Mouse (Mus musculus) layer of hippocampus, postnatal 14 days (tissue): ENCODE measurements around the gene Cdhr2. TPM values are rescaled to one million over a fixed set of nuclear protein-coding genes. Genes with fewer than 3 reads are reported as not detected.

Source experiments
- DNase-seq, 2 experiments: peaks; one replicate each; pipeline ENCODE4 v3.0.0; 2021 to 2022; ENCODE audit warnings: low spot score in 2 of 2, mixed read lengths in 1 of 2
- total RNA-seq, 2 experiments: library from RNA; stranded (reverse); gene quantifications; 2 replicates each; pipeline ENCODE4 v1.2.3; 2021

Cdhr2 gene
- total RNA-seq, 2 experiments from 2014 or later, result 0.12 to 0.18 TPM

- DNase-seq, result no peak
Measured at GRCm38 (mm10) chr13:54749864-54750411, 48.7 kb downstream of the Cdhr2 start, which contains the start of gene Gprin1. Gene Gprin1, minus strand, starts transcription at chr13:54749874.

GRCm38 (mm10) chr13:54750699-54751098, 49.4 kb downstream of the Cdhr2 start:
- DNase-seq, result no peak

- peak; percentile 81 to 93 for DNase-seq
Measured at GRCm38 (mm10) chr13:54752656-54753055, 51.4 kb downstream of the Cdhr2 start.

DNA sequence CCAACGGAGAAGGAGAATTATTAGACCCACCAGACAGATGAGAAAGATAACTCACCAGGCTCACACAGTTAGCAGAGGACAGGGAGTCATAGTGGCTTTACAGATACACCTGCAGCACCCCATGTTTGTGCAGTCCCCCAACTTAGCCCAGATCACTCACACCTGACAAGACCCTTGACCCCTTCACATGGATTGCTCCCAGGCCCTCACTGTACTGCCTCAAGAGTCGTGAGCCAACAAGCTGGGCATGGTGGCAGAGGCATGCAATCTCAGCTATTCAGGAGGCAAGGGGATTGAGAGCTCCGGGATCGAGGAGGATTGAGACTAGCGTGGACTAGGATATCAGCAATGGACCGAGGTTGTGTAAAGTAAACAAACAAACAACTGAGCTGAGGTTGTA, 52.5 kb downstream of the Cdhr2 start:
- peak in 1 of 2 experiments; percentile 2 for DNase-seq

DNA sequence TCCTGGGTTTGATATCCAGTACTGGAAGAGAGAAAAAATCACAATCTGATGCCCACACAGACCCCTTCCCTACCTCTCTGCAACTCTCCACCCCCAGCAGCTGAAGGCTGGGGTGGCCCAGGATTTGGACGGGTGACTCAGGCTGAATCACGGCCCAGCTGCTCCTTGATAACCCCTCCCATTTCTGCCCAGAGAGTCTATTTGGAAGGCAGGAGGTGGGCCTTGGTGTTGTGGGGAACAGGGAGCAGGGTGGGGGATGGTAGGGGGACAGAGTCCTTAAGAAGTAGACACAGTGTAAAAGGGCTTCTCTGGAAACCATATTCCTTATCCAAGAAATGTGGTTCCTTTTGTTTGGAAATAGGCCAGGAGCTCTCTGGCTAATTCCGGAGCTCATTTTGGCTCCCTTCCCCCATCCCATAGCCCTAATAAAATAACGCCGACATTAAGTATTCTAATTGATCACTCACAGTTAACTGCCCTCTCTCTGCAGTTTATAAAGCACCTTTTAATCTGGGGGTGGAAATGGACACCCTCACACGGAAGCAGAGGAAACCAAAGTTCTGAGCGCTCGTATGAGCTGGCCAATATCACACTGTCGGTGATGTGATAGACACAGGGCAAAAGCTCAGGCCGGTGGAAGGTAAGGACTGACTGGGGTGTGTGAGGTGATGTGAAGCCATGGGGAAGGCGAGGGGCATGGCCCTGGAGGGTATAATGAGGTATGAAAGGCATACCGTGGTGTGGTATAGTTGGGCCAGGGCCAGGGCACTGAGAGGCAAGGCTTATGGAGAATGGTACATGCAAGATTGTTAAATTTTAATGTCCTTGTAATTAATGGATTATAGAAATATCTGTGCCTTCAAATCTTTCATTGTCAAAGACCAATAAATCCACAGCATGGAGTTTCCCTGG, 53.2 kb downstream of the Cdhr2 start:
- peak in 1 of 2 experiments; percentile 13 for DNase-seq

- DNase-seq, result peak in 1 of 2 experiments; percentile 55
Measured at GRCm38 (mm10) chr13:54755201-54755830, 54.1 kb downstream of the Cdhr2 start.

- peak in 1 of 2 experiments; percentile 4 for DNase-seq
Measured at GRCm38 (mm10) chr13:54756156-54756712, 55.0 kb downstream of the Cdhr2 start.

DNA sequence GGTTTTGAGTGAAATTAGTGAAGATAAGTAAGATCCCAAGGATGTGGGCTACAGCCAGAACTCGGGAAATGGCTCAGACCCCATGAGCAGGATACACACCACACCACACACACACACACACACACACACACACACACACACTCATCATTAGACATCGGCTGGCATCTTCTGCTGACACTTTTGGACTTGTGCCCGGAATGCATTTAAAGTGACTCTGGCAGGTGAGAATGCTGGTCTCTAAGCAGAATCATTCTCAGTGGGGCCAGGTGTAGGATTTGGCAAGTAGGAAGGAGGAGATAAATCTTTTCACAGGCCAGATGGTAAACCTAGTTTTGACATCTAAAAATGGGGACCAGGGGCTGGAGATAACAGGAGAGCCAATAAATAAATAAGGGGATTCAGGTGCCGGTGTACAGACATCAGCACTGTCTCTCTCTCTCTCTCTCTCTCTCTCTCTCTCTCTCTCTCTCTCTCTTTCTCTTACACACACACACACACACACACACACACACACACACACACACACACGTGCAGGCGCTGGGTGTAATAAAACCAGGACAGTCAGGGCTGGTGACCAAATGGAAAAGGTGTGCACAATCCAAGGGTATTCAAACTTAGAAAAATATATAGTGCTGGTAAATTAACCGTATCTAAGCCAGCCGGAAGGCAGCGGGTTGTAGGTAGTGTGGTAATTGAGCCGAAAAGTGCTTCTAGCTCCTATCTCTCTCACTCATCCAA, 56.0 kb downstream of the Cdhr2 start:
- DNase-seq, result peak in 1 of 2 experiments; percentile 14

DNA sequence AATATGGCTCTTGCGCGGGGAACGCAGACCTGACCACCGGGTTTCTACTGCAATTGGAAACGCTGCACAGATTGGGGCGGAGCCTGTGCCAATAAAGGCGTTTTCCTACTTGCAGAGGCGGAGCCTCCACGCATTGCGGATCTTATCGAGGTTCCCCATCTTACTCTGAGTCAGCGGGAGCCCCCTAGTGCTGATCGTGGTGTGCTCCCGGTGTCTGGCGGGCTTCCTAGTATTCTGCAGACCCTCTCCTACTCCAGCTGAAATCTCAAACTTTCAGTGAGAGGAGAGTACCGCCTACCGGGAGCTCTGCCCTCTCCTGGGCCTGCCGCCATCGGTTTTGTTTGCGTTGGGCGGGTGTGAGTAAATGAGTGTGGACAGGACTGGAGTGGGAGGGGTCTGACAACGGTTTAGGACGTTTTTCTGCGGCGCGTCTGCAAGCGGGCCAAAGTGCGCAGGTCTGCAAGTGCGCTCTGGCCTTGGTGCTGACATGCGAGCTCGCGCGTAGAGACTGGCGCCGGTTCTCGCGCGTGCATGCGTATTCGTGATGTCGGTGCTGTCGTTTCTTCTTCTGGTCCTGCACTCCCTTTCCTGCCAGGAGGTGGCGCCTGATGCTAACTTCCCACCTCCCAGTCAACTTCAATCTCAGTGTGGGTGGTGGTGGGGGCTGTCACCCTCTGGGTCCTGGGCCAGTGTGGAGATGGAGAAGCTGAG, 56.9 kb downstream of the Cdhr2 start:
- peak; percentile 92 to 93 for DNase-seq

DNA sequence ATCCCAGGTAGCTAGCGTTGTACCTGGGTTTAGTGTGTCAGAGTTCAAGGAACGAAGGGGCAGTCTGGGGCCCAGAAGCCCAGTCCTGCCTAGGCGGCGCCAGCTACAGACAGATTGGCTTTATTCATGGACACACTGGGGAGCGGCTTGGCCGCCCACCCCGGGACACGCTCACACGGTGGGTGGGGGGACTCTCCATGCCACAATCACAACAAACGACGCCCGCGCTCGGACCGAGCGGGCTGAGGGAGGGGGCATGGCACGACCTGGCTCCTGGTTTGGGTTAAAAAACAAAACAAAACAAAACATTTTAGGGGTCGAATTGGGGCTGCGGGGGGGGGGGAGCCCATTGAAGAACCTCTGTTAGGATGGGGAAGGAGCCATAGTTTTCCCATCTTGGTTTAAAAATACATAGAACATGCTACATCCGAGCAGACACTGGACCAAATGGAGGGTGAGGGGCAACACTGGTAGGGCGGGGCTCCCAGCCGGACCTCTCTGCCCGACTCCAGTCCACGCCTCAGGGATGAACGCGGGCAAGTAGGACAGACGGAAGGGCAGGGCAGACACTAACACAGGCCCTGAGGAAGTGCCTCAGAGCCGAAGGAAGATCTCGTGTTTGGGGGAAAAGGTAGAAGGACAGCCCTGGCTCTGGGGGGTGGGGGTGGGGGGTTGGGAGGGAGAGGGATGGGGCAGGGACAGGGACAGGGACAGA, 57.7 kb downstream of the Cdhr2 start:
- DNase-seq, result no peak

DNA sequence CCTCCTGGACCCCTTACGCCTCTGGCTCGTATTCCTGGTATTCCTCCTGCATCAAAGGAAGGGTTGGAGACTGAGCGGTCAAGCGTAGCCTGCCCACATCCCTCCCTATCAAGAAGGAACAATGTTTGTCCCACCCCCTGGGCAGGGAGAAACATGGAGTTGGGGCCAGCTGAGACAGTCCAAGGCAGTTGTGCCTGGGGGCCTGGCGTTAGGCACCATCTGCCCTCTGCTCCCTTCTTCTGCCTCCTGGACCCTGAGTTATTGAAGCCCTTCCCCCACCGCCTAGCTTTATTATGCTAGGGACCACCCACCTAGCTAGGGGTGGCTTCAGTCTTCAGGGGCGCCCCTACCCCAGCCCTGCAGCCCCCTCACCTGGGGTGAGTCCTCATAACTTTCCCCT, 58.2 kb downstream of the Cdhr2 start:
- no peak for DNase-seq

GRCm38 (mm10) chr13:54760164-54760795, 59.0 kb downstream of the Cdhr2 start:
- peak; percentile 66 to 76 for DNase-seq

DNA sequence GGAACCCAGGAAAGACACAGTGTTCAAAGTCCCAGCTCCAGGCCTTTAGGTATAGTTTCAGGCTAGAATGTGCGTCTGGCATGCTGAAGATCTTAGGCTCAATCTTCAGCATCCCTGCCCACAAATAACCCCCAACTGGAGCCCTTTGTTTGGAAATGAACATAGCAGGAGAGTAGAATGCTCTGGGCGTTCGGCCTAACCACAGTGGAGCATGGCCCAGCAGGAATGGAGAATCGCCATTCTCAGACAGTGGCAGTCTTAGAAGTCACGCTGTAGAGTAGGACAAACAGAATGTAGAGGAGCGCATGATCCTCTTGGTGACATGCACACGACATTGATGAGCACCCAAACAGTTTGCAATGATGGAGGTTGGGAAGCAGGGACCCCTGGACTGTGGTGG, 59.6 kb downstream of the Cdhr2 start:
- DNase-seq, result peak in 1 of 2 experiments; percentile 16

DNA sequence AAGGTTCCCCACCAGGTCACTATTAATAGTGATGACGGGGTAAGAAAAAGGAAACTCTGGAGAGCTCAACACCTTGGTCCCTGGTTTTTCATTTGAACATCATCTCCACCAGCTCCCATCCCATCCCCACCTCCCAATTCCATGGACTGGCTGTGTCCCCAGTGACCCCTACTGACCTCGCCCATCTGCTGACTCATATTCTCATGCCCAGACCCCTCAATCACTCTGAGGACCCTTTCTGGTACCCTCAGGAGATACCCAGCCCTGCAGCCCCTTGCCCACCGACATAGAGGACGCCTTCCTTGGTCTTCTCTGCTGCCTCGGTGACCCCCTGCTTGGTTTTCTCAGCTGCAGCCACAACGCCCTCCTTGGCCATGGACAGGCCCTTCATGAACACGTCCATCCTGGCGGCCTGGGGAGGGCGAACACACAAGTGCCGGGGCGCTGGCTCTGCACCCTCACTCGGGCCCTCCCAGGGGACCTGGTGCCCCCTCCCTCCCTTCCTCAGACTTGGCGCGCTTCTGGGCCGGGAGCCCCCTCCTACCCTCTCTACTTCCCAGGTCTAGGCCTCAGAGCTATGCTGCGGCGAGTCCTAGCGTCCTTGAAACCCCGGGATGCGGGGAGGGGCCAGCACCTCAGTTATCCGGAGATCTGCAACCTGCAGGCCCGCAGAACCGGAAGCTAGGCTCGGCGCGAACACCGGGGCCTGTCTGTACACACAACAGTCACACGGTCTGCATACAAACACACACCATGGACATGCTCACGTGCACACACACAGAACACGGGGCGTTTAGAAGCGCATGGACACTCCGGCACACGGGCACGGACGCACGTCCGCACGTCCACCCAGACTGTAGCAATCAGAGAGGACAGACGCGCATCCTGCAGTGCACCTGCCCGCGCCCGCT, 64.3 kb downstream of the Cdhr2 start:
- DNase-seq, result peak in 1 of 2 experiments; percentile 40

GRCm38 (mm10) chr13:54766192-54766768, 65.0 kb downstream of the Cdhr2 start, which contains the start of gene Sncb:
Gene Sncb, minus strand, starts transcription at chr13:54766595.
- peak; percentile 82 to 85 for DNase-seq

DNA sequence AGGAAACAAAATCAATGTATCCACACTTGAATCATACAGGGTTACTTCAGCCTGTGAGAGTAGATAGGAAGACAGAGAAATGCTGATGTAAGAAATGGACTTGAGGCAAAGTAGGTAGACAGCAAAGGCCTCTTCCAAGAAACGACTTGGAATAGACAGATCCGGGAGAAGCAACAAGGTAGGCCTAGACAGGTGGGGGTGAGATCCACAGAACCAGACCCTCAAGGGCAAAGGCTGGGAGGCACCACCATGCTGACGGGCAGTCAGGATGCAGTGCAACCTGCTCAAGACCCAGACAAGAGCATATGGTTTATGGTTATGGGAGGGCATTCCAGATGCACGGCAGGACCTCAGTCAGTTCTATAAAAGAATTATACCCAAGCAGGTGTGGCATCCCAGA, 65.8 kb downstream of the Cdhr2 start:
- no peak for DNase-seq

DNA sequence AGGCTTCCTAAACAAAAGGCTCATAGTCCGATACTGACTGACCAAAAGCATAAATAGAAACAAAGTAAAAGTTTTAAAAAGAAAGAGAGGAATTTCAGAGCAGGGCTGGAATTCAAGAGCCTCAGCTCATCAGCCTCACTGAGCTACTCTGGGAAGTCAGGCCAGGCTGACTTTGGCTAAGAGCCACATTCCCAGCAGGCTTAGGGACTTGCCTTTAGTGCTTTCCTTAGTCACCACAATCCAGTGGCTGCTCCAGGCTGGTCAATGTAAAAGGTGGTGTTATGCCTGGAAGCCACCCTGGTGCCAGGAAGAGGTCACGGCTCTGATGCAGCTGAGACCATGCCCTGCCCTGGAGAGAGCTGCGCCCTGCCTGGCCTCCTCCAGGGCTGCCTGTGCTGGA, 79.3 kb downstream of the Cdhr2 start:
- no peak for DNase-seq

DNA sequence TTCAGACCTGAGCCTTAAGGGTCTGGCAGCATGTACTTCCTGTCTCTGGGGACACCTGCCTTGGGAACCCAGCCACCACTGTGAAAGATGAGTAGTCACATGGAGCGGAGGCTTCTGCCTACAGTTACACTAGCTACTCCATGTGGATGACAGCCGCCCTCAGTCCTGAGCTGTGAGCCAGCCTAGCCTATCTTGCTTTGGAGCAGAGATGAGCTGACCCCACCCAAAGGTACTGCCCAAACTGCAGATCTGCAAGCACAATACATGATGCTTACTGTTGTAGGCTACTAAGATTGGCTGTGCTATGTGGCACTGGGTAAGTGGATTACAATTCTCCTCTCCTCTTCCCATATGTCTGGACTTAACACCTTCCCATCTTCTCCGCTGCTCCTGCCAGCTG, 79.8 kb downstream of the Cdhr2 start:
- no peak for DNase-seq
